Mouse (Mus musculus): Measurements from ENCODE around the gene Calm3.

Calm3 gene

GRCm38 (mm10) chr7:16950861-16951635, 27.1 kb upstream of the Calm3 start:
- Histone ChIP-seq H3K36me3 (ENCODE audit: insufficient read depth, low read length) (no peaks in the 10 kb centered on the region), H3K9me3 (ENCODE audit: low read length) (peaks cover 4% of the 10 kb centered on the region; the same call in 1 of the 2 replicates), H3K27me3 (ENCODE audit: insufficient read depth, low read length) (peaks cover 45% of the 10 kb centered on the region), H3K4me1 (replicated peaks; ENCODE audit: low read depth, low read length) (peaks cover 59% of the 10 kb centered on the region), H3K4me3 (replicated peaks; ENCODE audit: low read length) (no peak overlapping the region; the same call in 1 of the 2 replicates)
- TF ChIP-seq CTCF (conservative IDR thresholded peaks at IDR 0.05; ENCODE audit: low read length) (peak; percentile 82), NANOG (IDR thresholded peaks at IDR 0.05; ENCODE audit: borderline replicate concordance, low read length) (no peak)

GRCm38 (mm10) chr7:16949908-16950841, 26.3 kb upstream of the Calm3 start:
- Histone ChIP-seq H3K36me3 (ENCODE audit: insufficient read depth, low read length) (no peaks in the 10 kb centered on the region), H3K4me3 (replicated peaks; ENCODE audit: low read length) (peak overlapping the region; percentile 56), H3K27me3 (ENCODE audit: insufficient read depth, low read length) (peaks cover 53% of the 10 kb centered on the region), H3K9me3 (ENCODE audit: low read length) (peaks cover 6% of the 10 kb centered on the region; the same call in 1 of the 2 replicates), H3K4me1 (replicated peaks; ENCODE audit: low read depth, low read length) (peaks cover 65% of the 10 kb centered on the region)
- TF ChIP-seq NANOG (IDR thresholded peaks at IDR 0.05; ENCODE audit: borderline replicate concordance, low read length) (no peak), POU5F1 (IDR thresholded peaks at IDR 0.05; ENCODE audit: borderline replicate concordance, low read length) (no peak), CTCF (conservative IDR thresholded peaks at IDR 0.05; ENCODE audit: low read length) (peak; percentile 35)

- Histone ChIP-seq H3K27me3 (ENCODE audit: insufficient read depth, low read length) (peaks cover 59% of the 10 kb centered on the region), H3K9me3 (ENCODE audit: low read length) (peaks cover 6% of the 10 kb centered on the region; the same call in 1 of the 2 replicates)
- TF ChIP-seq POU5F1 (IDR thresholded peaks at IDR 0.05; ENCODE audit: borderline replicate concordance, low read length) (no peak), NANOG (IDR thresholded peaks at IDR 0.05; ENCODE audit: borderline replicate concordance, low read length) (no peak), CTCF (conservative IDR thresholded peaks at IDR 0.05; ENCODE audit: low read length) (no peak)
Observed at GRCm38 (mm10) chr7:16948923-16949458, 25.1 kb upstream of the Calm3 start.

GRCm38 (mm10) chr7:16947959-16948361, 24.0 kb upstream of the Calm3 start:
- peaks cover 75% of the 10 kb centered on the region for H3K4me1 ChIP-seq (replicated peaks; ENCODE audit: low read depth, low read length)
- peaks cover 59% of the 10 kb centered on the region for H3K27me3 ChIP-seq (ENCODE audit: insufficient read depth, low read length)
- peaks cover 6% of the 10 kb centered on the region; the same call in 1 of the 2 replicates for H3K9me3 ChIP-seq (ENCODE audit: low read length)
- TF ChIP-seq CTCF (conservative IDR thresholded peaks at IDR 0.05; ENCODE audit: low read length): no peak
- no peak for TF ChIP-seq NANOG (IDR thresholded peaks at IDR 0.05; ENCODE audit: borderline replicate concordance, low read length)
- TF ChIP-seq POU5F1 (IDR thresholded peaks at IDR 0.05; ENCODE audit: borderline replicate concordance, low read length): no peak
- no peaks in the 10 kb centered on the region for H3K36me3 ChIP-seq (ENCODE audit: insufficient read depth, low read length)
- H3K4me3 ChIP-seq (replicated peaks; ENCODE audit: low read length): no peak overlapping the region

More at GRCm38 (mm10) chr7:16948923-16949458, 25.1 kb upstream of the Calm3 start:
- H3K4me1 ChIP-seq (replicated peaks; ENCODE audit: low read depth, low read length): peaks cover 70% of the 10 kb centered on the region
- no peak overlapping the region for H3K4me3 ChIP-seq (replicated peaks; ENCODE audit: low read length)
- no peaks in the 10 kb centered on the region for H3K36me3 ChIP-seq (ENCODE audit: insufficient read depth, low read length)

GRCm38 (mm10) chr7:16947349-16947895, 23.5 kb upstream of the Calm3 start:
- no peak for TF ChIP-seq CTCF (conservative IDR thresholded peaks at IDR 0.05; ENCODE audit: low read length)
- Histone ChIP-seq H3K36me3 (ENCODE audit: insufficient read depth, low read length) (no peaks in the 10 kb centered on the region), H3K27me3 (ENCODE audit: insufficient read depth, low read length) (peaks cover 59% of the 10 kb centered on the region), H3K4me3 (replicated peaks; ENCODE audit: low read length) (peak overlapping the region; percentile 74), H3K9me3 (ENCODE audit: low read length) (peaks cover 6% of the 10 kb centered on the region; the same call in 1 of the 2 replicates), H3K4me1 (replicated peaks; ENCODE audit: low read depth, low read length) (peaks cover 71% of the 10 kb centered on the region)

- Histone ChIP-seq H3K4me1 (replicated peaks; ENCODE audit: low read depth, low read length) (peaks cover 64% of the 10 kb centered on the region), H3K4me3 (replicated peaks; ENCODE audit: low read length) (peak overlapping the region; percentile 74), H3K36me3 (ENCODE audit: insufficient read depth, low read length) (no peaks in the 10 kb centered on the region), H3K9me3 (ENCODE audit: low read length) (peaks cover 6% of the 10 kb centered on the region; the same call in 1 of the 2 replicates), H3K27me3 (ENCODE audit: insufficient read depth, low read length) (peaks cover 59% of the 10 kb centered on the region)
- no peak for TF ChIP-seq NANOG (IDR thresholded peaks at IDR 0.05; ENCODE audit: borderline replicate concordance, low read length)
- no peak for TF ChIP-seq CTCF (conservative IDR thresholded peaks at IDR 0.05; ENCODE audit: low read length)
- no peak for TF ChIP-seq POU5F1 (IDR thresholded peaks at IDR 0.05; ENCODE audit: borderline replicate concordance, low read length)
Observed at GRCm38 (mm10) chr7:16946441-16947348, 22.8 kb upstream of the Calm3 start.

- H3K4me3 ChIP-seq (replicated peaks; ENCODE audit: low read length): peak overlapping the region; percentile 84
- no peaks in the 10 kb centered on the region for H3K36me3 ChIP-seq (ENCODE audit: insufficient read depth, low read length)
- H3K27me3 ChIP-seq (ENCODE audit: insufficient read depth, low read length): peaks cover 57% of the 10 kb centered on the region
- peaks cover 6% of the 10 kb centered on the region; the same call in 1 of the 2 replicates for H3K9me3 ChIP-seq (ENCODE audit: low read length)
- H3K4me1 ChIP-seq (replicated peaks; ENCODE audit: low read depth, low read length): peaks cover 56% of the 10 kb centered on the region
- TF ChIP-seq NANOG (IDR thresholded peaks at IDR 0.05; ENCODE audit: borderline replicate concordance, low read length) (no peak), POU5F1 (IDR thresholded peaks at IDR 0.05; ENCODE audit: borderline replicate concordance, low read length) (no peak), CTCF (conservative IDR thresholded peaks at IDR 0.05; ENCODE audit: low read length) (no peak)
Observed at GRCm38 (mm10) chr7:16945419-16945818, 21.5 kb upstream of the Calm3 start.

Data from E14TG2a.4 (cell line).